Comparison of ENCODE assay signal across 3 mouse cellular contexts in genomic region chr12:3131149-3131751, GRCm38 (mm10).
DNase-seq lines count a peak whose midpoint lies in the region; ATAC-seq and TF ChIP-seq lines count a peak whose summit lies in the region.
"Not testable (repeated sequence)": the region's sequence is repeated elsewhere in the genome, so short reads cannot be mapped to it uniquely, and the experiment has no call there.

No protein-coding gene starts in this region.

- TF ChIP-seq EP300 in MEL (IDR thresholded peaks at IDR 0.05; ENCODE audit: low read depth in 1 of 2, low read length in 2 of 2), result peak; percentile 84 to 91

- ATAC-seq in kidney, postnatal 0 days (replicated peaks; ENCODE audit: low FRiP score, low read depth), result not testable (repeated sequence)

- H3K9ac ChIP-seq in MEL (ENCODE audit: control insufficient read depth, low read depth, low read length, poor library complexity, severe bottlenecking), result peak overlapping the region; percentile 63
- not testable (repeated sequence) for H3K9ac ChIP-seq in kidney, postnatal 0 days (ENCODE audit: low read depth, low read length)

- H3K27ac ChIP-seq in MEL (ENCODE audit: control insufficient read depth, low read depth, low read length), result peak overlapping the region; percentile 100
- H3K27ac ChIP-seq in kidney, postnatal 0 days, result not testable (repeated sequence)

- not testable (repeated sequence) for TF ChIP-seq RAD21 in MEL (IDR thresholded peaks at IDR 0.05; ENCODE audit: low read depth, low read length)

- peaks cover 13 to 16% of the 10 kb centered on the region in 2 experiments for H3K4me1 ChIP-seq in MEL (ENCODE audit: control insufficient read depth in 1 of 2, insufficient read depth in 2 of 2, low read length in 2 of 2)
- H3K4me1 ChIP-seq in kidney, postnatal 0 days (replicated peaks; ENCODE audit: insufficient read depth, low read length), result not testable (repeated sequence)

- not testable (repeated sequence) for TF ChIP-seq CTCF in MEL (IDR thresholded peaks at IDR 0.05 in 2 of 3, conservative IDR thresholded peaks at IDR 0.05 in 1 of 3; ENCODE audit: control insufficient read depth in 1 of 3, insufficient read depth in 1 of 3, low read depth in 2 of 3, low read length in 3 of 3, poor library complexity in 1 of 3, severe bottlenecking in 1 of 3); kidney, postnatal 0 days (IDR thresholded peaks at IDR 0.05; ENCODE audit: low read depth)

- peak in 1 of 2 experiments; percentile 47; a peak in 2 of 4 replicates for TF ChIP-seq POLR2A in MEL (IDR thresholded peaks at IDR 0.05; ENCODE audit: control insufficient read depth in 1 of 2, insufficient read depth in 1 of 2, low read depth in 1 of 2, low read length in 2 of 2, poor library complexity in 1 of 2)

- H3K79me2 ChIP-seq in MEL (ENCODE audit: control insufficient read depth, insufficient read depth, low read length, poor library complexity), result not testable (repeated sequence)

- H3K27me3 ChIP-seq in MEL (ENCODE audit: control insufficient read depth in 1 of 2, insufficient read depth in 2 of 2, low read length in 2 of 2); kidney, postnatal 0 days (ENCODE audit: insufficient read depth, low read length): not testable (repeated sequence)

- peak; percentile 80 for DNase-seq in MEL (ENCODE audit: low read depth, low spot score)
- DNase-seq in heart, adult 11 months, result peak; percentile 71
- DNase-seq in kidney, postnatal 0 days (ENCODE audit: low spot score), result peak; percentile 2

- H3K4me3 ChIP-seq in MEL (ENCODE audit: control insufficient read depth in 1 of 2, insufficient read depth in 1 of 2, low read depth in 2 of 2, low read length in 2 of 2), result peak overlapping the region; percentile 32 to 55; a peak in 3 of 4 replicates
- not testable (repeated sequence) for H3K4me3 ChIP-seq in kidney, postnatal 0 days (replicated peaks; ENCODE audit: low read depth, low read length)

- WGBS in kidney, postnatal 0 days, result 46% methylated on average over 6 of the region's 6 CpGs

- not testable (repeated sequence) for H3K4me2 ChIP-seq in kidney, postnatal 0 days (ENCODE audit: low read length)

- not testable (repeated sequence) for H3K9me3 ChIP-seq in MEL (replicated peaks; ENCODE audit: insufficient read depth, low read length); kidney, postnatal 0 days (replicated peaks; ENCODE audit: low read length)

- H3K36me3 ChIP-seq in MEL (ENCODE audit: control insufficient read depth in 1 of 2, insufficient read depth in 2 of 2, low read length in 2 of 2), result peaks cover 0 to 16% of the 10 kb centered on the region in 2 experiments; a peak in 2 of 4 replicates
- H3K36me3 ChIP-seq in kidney, postnatal 0 days (ENCODE audit: insufficient read depth, low read length), result not testable (repeated sequence)

TF ChIP-seq in MEL, 35 proteins besides CTCF, POLR2A, EP300 and RAD21:
- TF ChIP-seq MYC (IDR thresholded peaks at IDR 0.05; ENCODE audit: low read depth, low read length) (0 out of 2 replicates have a peak, but pooled peaks have one; percentile 67), GATA1 (IDR thresholded peaks at IDR 0.05; ENCODE audit: low read depth, low read length) (peak; percentile 91), TBP (IDR thresholded peaks at IDR 0.05; ENCODE audit: low read depth, low read length) (peak; percentile 26), TCF12 (IDR thresholded peaks at IDR 0.05; ENCODE audit: low read depth, low read length) (peak; percentile 69), SIN3A (IDR thresholded peaks at IDR 0.05; ENCODE audit: low read length) (peak; percentile 62), RCOR1 (IDR thresholded peaks at IDR 0.05; ENCODE audit: low read depth, low read length) (peak; percentile 82), MAX (IDR thresholded peaks at IDR 0.05; ENCODE audit: low read length) (0 out of 2 replicates have a peak, but pooled peaks have one; percentile 43), MYB (IDR thresholded peaks at IDR 0.05; ENCODE audit: low read depth, low read length) (peak; percentile 85), ETS1 (IDR thresholded peaks at IDR 0.05; ENCODE audit: low read depth, low read length) (peak; percentile 68)

Comparison
In these comparisons a context has a peak if more than half of its experiments do, and no peak if none do; other contexts are left out.
1. DNase-seq: peak in every context shown above with its lines; median percentile 80 in MEL; 71 in heart, adult 11 months; 2 in kidney, postnatal 0 days.